Mouse (Mus musculus): ENCODE measurements around the gene Mbd4.
"Not testable (repeated sequence)": the region's sequence is repeated elsewhere in the genome, so short reads cannot be mapped to it uniquely, and the experiment has no call there.

The Mbd4 gene

GRCm38 (mm10) chr6:115853091-115853813 is at the start of gene Mbd4, which contains the start of gene Ift122:
Gene Mbd4 (minus strand): TSS chr6:115853371.
Gene Ift122 (plus strand): TSS chr6:115853470.
- DNase-seq (ENCODE audit: low read depth, low spot score) = peak; percentile 100

GRCm38 (mm10) chr6:115902545-115902944 is 49.4 kb upstream of the Mbd4 start:
- no peak for DNase-seq (ENCODE audit: low read depth, low spot score)

GRCm38 (mm10) chr6:115901489-115901931 is 48.3 kb upstream of the Mbd4 start:
- DNase-seq (ENCODE audit: low read depth, low spot score) = no peak

GRCm38 (mm10) chr6:115901062-115901461 is 47.9 kb upstream of the Mbd4 start:
- peak; percentile 44 for DNase-seq (ENCODE audit: low read depth, low spot score)

GRCm38 (mm10) chr6:115897926-115898520 is 44.9 kb upstream of the Mbd4 start:
- no peak for DNase-seq (ENCODE audit: low read depth, low spot score)

- no peak for DNase-seq (ENCODE audit: low read depth, low spot score)
Measured at GRCm38 (mm10) chr6:115897117-115897516, 43.9 kb upstream of the Mbd4 start.

GRCm38 (mm10) chr6:115896346-115896745 is 43.2 kb upstream of the Mbd4 start:
- DNase-seq (ENCODE audit: low read depth, low spot score) = no peak

GRCm38 (mm10) chr6:115892363-115892762 is 39.2 kb upstream of the Mbd4 start:
- no peak for DNase-seq (ENCODE audit: low read depth, low spot score)

GRCm38 (mm10) chr6:115891497-115892061 is 38.4 kb upstream of the Mbd4 start:
- no peak for DNase-seq (ENCODE audit: low read depth, low spot score)

- no peak for DNase-seq (ENCODE audit: low read depth, low spot score)
Measured at GRCm38 (mm10) chr6:115891061-115891460, 37.9 kb upstream of the Mbd4 start.

GRCm38 (mm10) chr6:115890601-115891000 is 37.4 kb upstream of the Mbd4 start:
- DNase-seq (ENCODE audit: low read depth, low spot score) = no peak

- peak; percentile 43 for DNase-seq (ENCODE audit: low read depth, low spot score)
Measured at GRCm38 (mm10) chr6:115888296-115888695, 35.1 kb upstream of the Mbd4 start.

- DNase-seq (ENCODE audit: low read depth, low spot score) = peak; percentile 69
Measured at GRCm38 (mm10) chr6:115886894-115887293, 33.7 kb upstream of the Mbd4 start.

GRCm38 (mm10) chr6:115884018-115884417 is 30.8 kb upstream of the Mbd4 start:
- DNase-seq (ENCODE audit: low read depth, low spot score) = no peak

- no peak for DNase-seq (ENCODE audit: low read depth, low spot score)
Measured at GRCm38 (mm10) chr6:115880751-115881150, 27.6 kb upstream of the Mbd4 start.

GRCm38 (mm10) chr6:115879736-115880135 is 26.6 kb upstream of the Mbd4 start:
- DNase-seq (ENCODE audit: low read depth, low spot score) = no peak

- no peak for DNase-seq (ENCODE audit: low read depth, low spot score)
Measured at GRCm38 (mm10) chr6:115878694-115879093, 25.5 kb upstream of the Mbd4 start.

GRCm38 (mm10) chr6:115877239-115877638 is 24.1 kb upstream of the Mbd4 start:
- DNase-seq (ENCODE audit: low read depth, low spot score) = no peak

GRCm38 (mm10) chr6:115871318-115871717 is 18.1 kb upstream of the Mbd4 start:
- not testable (repeated sequence) for DNase-seq (ENCODE audit: low read depth, low spot score)

- DNase-seq (ENCODE audit: low read depth, low spot score) = not testable (repeated sequence)
Measured at GRCm38 (mm10) chr6:115867157-115867556, 14.0 kb upstream of the Mbd4 start.

GRCm38 (mm10) chr6:115865246-115865645 is 12.1 kb upstream of the Mbd4 start:
- DNase-seq (ENCODE audit: low read depth, low spot score) = no peak

- no peak for DNase-seq (ENCODE audit: low read depth, low spot score)
Measured at GRCm38 (mm10) chr6:115863340-115863841, 10.2 kb upstream of the Mbd4 start.
